Mouse (Mus musculus): ENCODE measurements at regions not wholly inside any gene's neighbourhood (a gene's known extent, or its start where the extent isn't known, plus 50 kb on each side); places are given as distances from the start of the nearest gene placed in this dataset.
"Not testable (repeated sequence)": the region's sequence is repeated elsewhere in the genome, so short reads cannot be mapped to it uniquely, and the experiment has no call there.

GRCm38 (mm10) chr1:177343949-177344348, 85.9 kb upstream of the Akt3 start:
- Histone ChIP-seq H3K36me3 (ENCODE audit: control insufficient read depth, insufficient read depth, low read length) (no peaks in the 10 kb centered on the region), H3K27ac (ENCODE audit: insufficient read depth, low read depth, low read length) (no peak overlapping the region), H3K4me1 (ENCODE audit: control insufficient read depth, insufficient read depth, low read length) (no peaks in the 10 kb centered on the region), H3K4me3 (ENCODE audit: insufficient read depth, low read depth, low read length) (no peak overlapping the region), H3K27me3 (replicated peaks; ENCODE audit: control insufficient read depth, insufficient read depth, low read length) (no peaks in the 10 kb centered on the region)
- WGBS: 84% methylated on average over 4 of the region's 4 CpGs
- TF ChIP-seq CTCF (conservative IDR thresholded peaks at IDR 0.05; ENCODE audit: insufficient read depth, insufficient read length, low read depth, low read length): no peak
- TF ChIP-seq POLR2A (IDR thresholded peaks at IDR 0.05; ENCODE audit: low read depth, low read length): no peak
- DNase-seq: no peak

DNA sequence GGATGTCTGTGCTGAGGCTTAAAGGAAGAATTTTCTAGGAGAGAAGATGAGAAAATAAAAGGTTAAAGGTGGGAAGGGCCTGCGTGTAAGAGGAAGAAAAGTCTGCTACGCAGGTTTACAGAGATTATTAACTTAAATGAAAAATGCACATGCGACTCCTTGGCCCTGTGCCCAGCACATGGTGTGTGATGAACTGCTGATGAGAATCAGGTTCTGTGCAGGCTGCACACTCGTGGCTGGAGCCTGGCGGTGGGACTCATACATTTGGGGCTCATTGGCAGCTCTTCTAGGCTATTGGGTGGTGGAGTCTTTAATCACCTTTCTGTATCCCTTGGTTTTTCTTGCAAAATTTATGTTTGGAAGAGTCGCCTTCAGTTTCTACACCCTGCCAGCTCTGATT, 85.1 kb upstream of the Akt3 start:
- WGBS: 8% methylated on average over 6 of the region's 6 CpGs
- no peaks in the 10 kb centered on the region for H3K27me3 ChIP-seq (replicated peaks; ENCODE audit: control insufficient read depth, insufficient read depth, low read length)
- DNase-seq: peak; percentile 8
- no peak for TF ChIP-seq POLR2A (IDR thresholded peaks at IDR 0.05; ENCODE audit: low read depth, low read length)
- H3K36me3 ChIP-seq (ENCODE audit: control insufficient read depth, insufficient read depth, low read length): no peaks in the 10 kb centered on the region
- H3K27ac ChIP-seq (ENCODE audit: insufficient read depth, low read depth, low read length): no peak overlapping the region
- no peak overlapping the region for H3K4me3 ChIP-seq (ENCODE audit: insufficient read depth, low read depth, low read length)
- no peaks in the 10 kb centered on the region for H3K4me1 ChIP-seq (ENCODE audit: control insufficient read depth, insufficient read depth, low read length)

GRCm38 (mm10) chr1:177340232-177340631, 82.2 kb upstream of the Akt3 start:
- 60% methylated on average over 3 of the region's 3 CpGs for WGBS
- peak; percentile 10 for DNase-seq
- Histone ChIP-seq H3K27me3 (replicated peaks; ENCODE audit: control insufficient read depth, insufficient read depth, low read length) (no peaks in the 10 kb centered on the region), H3K27ac (ENCODE audit: insufficient read depth, low read depth, low read length) (no peak overlapping the region), H3K4me3 (ENCODE audit: insufficient read depth, low read depth, low read length) (no peak overlapping the region), H3K4me1 (ENCODE audit: control insufficient read depth, insufficient read depth, low read length) (no peaks in the 10 kb centered on the region), H3K36me3 (ENCODE audit: control insufficient read depth, insufficient read depth, low read length) (no peaks in the 10 kb centered on the region)
- TF ChIP-seq POLR2A (IDR thresholded peaks at IDR 0.05; ENCODE audit: low read depth, low read length): no peak
- TF ChIP-seq CTCF (conservative IDR thresholded peaks at IDR 0.05; ENCODE audit: insufficient read depth, insufficient read length, low read depth, low read length): no peak

DNA sequence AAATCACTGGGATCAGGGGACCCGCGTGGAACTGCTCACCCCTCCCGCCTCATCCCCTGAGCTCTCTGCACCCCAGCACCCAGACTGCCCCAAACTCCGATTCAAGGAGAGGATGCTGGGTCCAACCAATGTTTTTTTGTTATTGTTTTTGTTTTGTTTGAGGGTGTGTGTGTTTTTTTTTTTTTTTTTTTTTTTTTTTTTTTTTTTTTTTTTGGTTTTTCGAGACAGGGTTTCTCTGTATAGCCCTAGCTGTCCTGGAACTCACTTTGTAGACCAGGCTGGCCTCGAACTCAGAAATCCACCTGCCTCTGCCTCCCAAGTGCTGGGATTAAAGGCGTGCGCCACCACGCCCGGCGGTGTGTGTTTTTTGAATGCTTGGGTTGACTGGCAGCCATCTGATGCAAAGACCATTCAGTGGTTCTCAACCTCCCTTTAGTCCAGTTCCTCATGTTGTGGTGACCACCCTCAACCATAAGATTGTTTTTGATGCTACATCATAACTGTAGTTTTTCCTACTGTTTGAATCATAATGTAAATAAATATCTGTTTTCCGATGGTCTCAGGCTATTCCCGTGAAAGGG, 81.3 kb upstream of the Akt3 start:
- WGBS: 71% methylated on average over 12 of the region's 13 CpGs
- H3K4me1 ChIP-seq (ENCODE audit: control insufficient read depth, insufficient read depth, low read length); H3K27ac ChIP-seq (ENCODE audit: insufficient read depth, low read depth, low read length): not testable (repeated sequence)

GRCm38 (mm10) chr1:177338466-177339206, 80.6 kb upstream of the Akt3 start:
- DNase-seq: peak; percentile 46
- no peaks in the 10 kb centered on the region for H3K36me3 ChIP-seq (ENCODE audit: control insufficient read depth, insufficient read depth, low read length)
- WGBS: 10% methylated on average over 32 of the region's 32 CpGs
- no peak for TF ChIP-seq POLR2A (IDR thresholded peaks at IDR 0.05; ENCODE audit: low read depth, low read length)
- no peak for TF ChIP-seq CTCF (conservative IDR thresholded peaks at IDR 0.05; ENCODE audit: insufficient read depth, insufficient read length, low read depth, low read length)
- H3K4me3 ChIP-seq (ENCODE audit: insufficient read depth, low read depth, low read length): peak overlapping the region; percentile 45
- no peaks in the 10 kb centered on the region for H3K4me1 ChIP-seq (ENCODE audit: control insufficient read depth, insufficient read depth, low read length)
- no peak overlapping the region for H3K27ac ChIP-seq (ENCODE audit: insufficient read depth, low read depth, low read length)
- no peaks in the 10 kb centered on the region for H3K27me3 ChIP-seq (replicated peaks; ENCODE audit: control insufficient read depth, insufficient read depth, low read length)

More for the DNA sequence above, 81.3 kb upstream of the Akt3 start:
- not testable (repeated sequence) for H3K36me3 ChIP-seq (ENCODE audit: control insufficient read depth, insufficient read depth, low read length); H3K27me3 ChIP-seq (replicated peaks; ENCODE audit: control insufficient read depth, insufficient read depth, low read length); DNase-seq
- peak overlapping the region; percentile 45 for H3K4me3 ChIP-seq (ENCODE audit: insufficient read depth, low read depth, low read length)

GRCm38 (mm10) chr1:177337756-177338155, 79.8 kb upstream of the Akt3 start:
- Histone ChIP-seq H3K27me3 (replicated peaks; ENCODE audit: control insufficient read depth, insufficient read depth, low read length) (no peaks in the 10 kb centered on the region), H3K27ac (ENCODE audit: insufficient read depth, low read depth, low read length) (no peak overlapping the region), H3K4me3 (ENCODE audit: insufficient read depth, low read depth, low read length) (no peak overlapping the region), H3K36me3 (ENCODE audit: control insufficient read depth, insufficient read depth, low read length) (no peaks in the 10 kb centered on the region), H3K4me1 (ENCODE audit: control insufficient read depth, insufficient read depth, low read length) (no peaks in the 10 kb centered on the region)
- no peak for TF ChIP-seq POLR2A (IDR thresholded peaks at IDR 0.05; ENCODE audit: low read depth, low read length)
- DNase-seq: no peak

- no peak for TF ChIP-seq CTCF (conservative IDR thresholded peaks at IDR 0.05; ENCODE audit: insufficient read depth, insufficient read length, low read depth, low read length)
- TF ChIP-seq POLR2A (IDR thresholded peaks at IDR 0.05; ENCODE audit: low read depth, low read length): no peak
- no peaks in the 10 kb centered on the region for H3K36me3 ChIP-seq (ENCODE audit: control insufficient read depth, insufficient read depth, low read length)
- 91% methylated on average over 4 of the region's 4 CpGs for WGBS
- H3K27me3 ChIP-seq (replicated peaks; ENCODE audit: control insufficient read depth, insufficient read depth, low read length): no peaks in the 10 kb centered on the region
- no peak overlapping the region for H3K27ac ChIP-seq (ENCODE audit: insufficient read depth, low read depth, low read length)
- H3K4me3 ChIP-seq (ENCODE audit: insufficient read depth, low read depth, low read length): no peak overlapping the region
- no peak for DNase-seq
- no peaks in the 10 kb centered on the region for H3K4me1 ChIP-seq (ENCODE audit: control insufficient read depth, insufficient read depth, low read length)
Measured at GRCm38 (mm10) chr1:177337141-177337540, 79.1 kb upstream of the Akt3 start.

Data from kidney, adult 2 months (tissue).